Mouse (Mus musculus) left cerebral cortex, postnatal 36 days (tissue): ENCODE data around the gene 2310009B15Rik. TPM values are rescaled to one million over a fixed set of nuclear protein-coding genes. Genes with fewer than 3 reads are reported as not detected.

ENCODE experiments used
- DNase-seq, 2 experiments: peaks; one replicate each; pipeline ENCODE4 v3.0.0; 2021 to 2022; ENCODE audit warnings: low spot score in 2 of 2, mixed read lengths in 1 of 2
- intact Hi-C: fragments of 180-260 bp; cut with DNase I; formaldehyde crosslinking; loops from one replicate; pipeline ENCODE4 v1.15.1; 2025
- total RNA-seq, 2 experiments: library from RNA; stranded (reverse); gene quantifications; 2 replicates each; pipeline ENCODE4 v1.2.3; 2021

The 2310009B15Rik gene
- total RNA-seq, 2 experiments from 2014 or later: 13.3 to 18.0 TPM

GRCm38 (mm10) chr1:138844166-138844565, 12.5 kb downstream of the 2310009B15Rik start:
- intact Hi-C loops: loop anchor here (5.0 to 10.0 kb wide), 3 partner anchors 118 to 1899 kb away; partner anchors contain the start of gene Dennd1b

GRCm38 (mm10) chr1:138843361-138844091, 13.1 kb downstream of the 2310009B15Rik start:
- intact Hi-C loops: loop anchor here (5.0 to 10.0 kb wide), 3 partner anchors 119 to 1899 kb away; partner anchors contain the start of gene Dennd1b
- DNase-seq: peak in 1 of 2 experiments; percentile 27

More at GRCm38 (mm10) chr1:138844166-138844565, 12.5 kb downstream of the 2310009B15Rik start:
- DNase-seq: no peak

GRCm38 (mm10) chr1:138842756-138843155, 13.9 kb downstream of the 2310009B15Rik start:
- intact Hi-C loops: loop anchor here (5.0 to 10.0 kb wide), 3 partner anchors 120 to 1898 kb away; partner anchors contain the start of gene Dennd1b
- DNase-seq: no peak

- no peak for DNase-seq
- intact Hi-C loops: loop anchor here (5.0 to 10.0 kb wide), 3 partner anchors 120 to 1898 kb away; partner anchors contain the start of gene Dennd1b
Observed at GRCm38 (mm10) chr1:138842315-138842714, 14.3 kb downstream of the 2310009B15Rik start.

- intact Hi-C loops: loop anchor here (5.0 to 10.0 kb wide), 3 partner anchors 121 to 1897 kb away; partner anchors contain the start of gene Dennd1b
- peak in 1 of 2 experiments; percentile 41 for DNase-seq
Observed at GRCm38 (mm10) chr1:138841306-138842095, 15.2 kb downstream of the 2310009B15Rik start.

DNA sequence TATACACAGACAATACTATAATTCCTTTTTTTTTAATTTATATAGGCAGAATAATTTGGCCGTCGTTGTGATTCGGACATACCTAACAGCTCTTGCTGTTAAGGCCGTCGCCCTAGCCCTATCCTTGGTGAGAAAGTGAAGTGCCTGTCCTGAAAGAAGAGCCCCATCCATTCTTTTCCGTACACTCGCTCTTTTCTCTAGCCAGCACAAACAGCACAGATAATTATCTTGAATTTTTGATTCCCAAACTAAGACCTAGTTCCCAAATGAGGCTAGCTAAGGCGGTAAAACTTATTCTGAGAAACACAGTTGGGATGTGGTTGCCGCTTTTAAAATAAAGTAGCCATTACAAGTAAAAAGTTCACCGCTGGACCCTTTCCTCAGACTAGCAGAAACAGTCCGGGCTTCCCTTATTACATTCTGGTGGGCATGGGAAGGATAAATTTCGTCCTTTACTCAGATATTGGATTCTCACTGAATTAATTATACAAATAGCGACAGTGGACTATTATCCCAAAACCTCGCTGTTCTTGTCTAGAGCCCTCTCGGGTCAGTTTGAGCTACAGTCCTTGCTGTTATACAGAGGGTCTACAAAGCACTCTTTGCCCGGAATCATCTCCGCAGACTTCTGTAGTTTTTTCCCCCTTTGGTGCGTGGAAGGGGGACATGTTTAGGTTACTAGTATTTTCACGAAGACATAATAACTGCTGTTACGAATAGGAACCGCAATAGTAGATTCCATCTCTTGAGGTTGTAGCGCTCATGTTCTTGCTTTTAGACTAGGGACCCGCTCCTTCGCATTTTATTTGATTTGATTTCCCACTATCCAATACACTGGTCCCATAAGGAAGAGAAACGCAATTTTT, 16.0 kb downstream of the 2310009B15Rik start:
- intact Hi-C loops: loop anchor here (5.0 to 10.0 kb wide), 3 partner anchors 122 to 1896 kb away; partner anchors contain the start of gene Dennd1b

GRCm38 (mm10) chr1:138839809-138840430, 16.7 kb downstream of the 2310009B15Rik start:
- no peak for DNase-seq
- intact Hi-C loops: loop anchor here (5.0 to 10.0 kb wide), 7 partner anchors 122 to 1895 kb away; partner anchors contain the start of gene Dennd1b

More for the DNA sequence above, 16.0 kb downstream of the 2310009B15Rik start:
- DNase-seq: no peak

DNA sequence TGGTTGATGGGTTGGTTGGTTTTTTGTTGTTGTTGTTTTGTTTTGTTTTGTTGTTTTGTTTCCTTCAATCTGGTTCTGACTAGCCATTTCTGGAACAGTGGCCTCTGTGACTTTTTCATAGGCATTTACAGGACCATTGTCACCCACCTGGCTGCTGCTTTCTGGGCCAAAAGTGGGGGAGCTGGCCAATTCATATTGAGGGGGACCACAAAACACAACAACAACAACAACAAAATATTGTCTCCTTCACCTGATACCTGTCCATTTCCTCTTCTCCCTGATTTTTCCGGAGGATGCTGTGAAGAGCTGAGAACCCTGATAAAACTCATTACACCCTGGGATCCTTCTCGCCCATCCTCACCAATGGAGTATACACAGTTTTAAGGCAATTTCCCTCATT, 17.4 kb downstream of the 2310009B15Rik start:
- DNase-seq: no peak
- intact Hi-C loops: loop anchor here (5.0 to 10.0 kb wide), 4 partner anchors 243 to 704 kb away; no protein-coding TSS in a partner anchor

- intact Hi-C loops: loop anchor here (5.0 to 10.0 kb wide), 4 partner anchors 244 to 703 kb away; no protein-coding TSS in a partner anchor
- no peak for DNase-seq
Observed at GRCm38 (mm10) chr1:138837786-138838743, 18.6 kb downstream of the 2310009B15Rik start.

- DNase-seq: no peak
- intact Hi-C loops: loop anchor here (2.0 to 10.0 kb wide), 5 partner anchors 247 to 701 kb away; no protein-coding TSS in a partner anchor
Observed at GRCm38 (mm10) chr1:138835355-138835900, 21.2 kb downstream of the 2310009B15Rik start.

- no peak for DNase-seq
- intact Hi-C loops: loop anchor here (10.0 kb wide), 1 partner anchor 697 kb away; no protein-coding TSS in a partner anchor
Observed at GRCm38 (mm10) chr1:138831309-138831708, 25.3 kb downstream of the 2310009B15Rik start.

GRCm38 (mm10) chr1:138826841-138827240, 29.8 kb downstream of the 2310009B15Rik start:
- no peak for DNase-seq
- intact Hi-C loops: no loop called here

DNA sequence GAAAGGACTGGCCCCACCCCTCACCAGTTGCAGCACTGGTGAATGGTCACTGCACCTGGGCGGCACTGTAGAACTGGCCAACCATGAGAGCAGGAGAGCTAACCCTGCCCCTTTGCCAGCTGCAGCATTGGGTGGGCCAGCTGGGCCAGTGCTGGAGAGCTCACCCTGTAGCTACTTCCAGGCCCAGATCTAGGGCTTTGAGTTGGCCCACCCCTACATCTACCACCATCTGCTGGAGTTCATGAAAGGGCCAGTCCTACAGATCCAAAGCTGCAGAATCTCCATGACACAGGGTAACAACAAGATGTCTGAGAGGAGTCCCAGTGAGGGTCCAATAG, 33.7 kb downstream of the 2310009B15Rik start:
- no peak for DNase-seq
- intact Hi-C loops: no loop called here

GRCm38 (mm10) chr1:138822255-138822984, 34.2 kb downstream of the 2310009B15Rik start:
- DNase-seq: no peak
- intact Hi-C loops: no loop called here
